Mouse (Mus musculus) bone marrow, adult 2 months (tissue): ENCODE data around the gene Itga5.
A peak's percentile ranks its signal among the peaks of the same experiment; 100 is the strongest.

ENCODE experiments used
- CTCF ChIP-seq: fragments of 200-500 bp; IDR thresholded peaks from 2 replicates; pipeline ENCODE4 v1.5.1; 2011; ENCODE audit warnings: low read length, control low read depth; ENCODE audit not compliant: control insufficient read depth, insufficient read depth
- POLR2A ChIP-seq: fragments of 200-500 bp; IDR thresholded peaks from 2 replicates; pipeline ENCODE4 v1.6.1; 2011; ENCODE audit warnings: low read depth, mild to moderate bottlenecking, control low read depth, low read length, borderline replicate concordance; ENCODE audit not compliant: control insufficient read depth

- TF ChIP-seq POLR2A (no peak), CTCF (peak; percentile 90)
These were observed 13.7 kb downstream of the Itga5 start for GRCm38 (mm10) chr15:103352856-103353255.
